Mouse (Mus musculus): ENCODE measurements at regions not wholly inside any gene's neighbourhood (a gene's known extent, or its start where the extent isn't known, plus 50 kb on each side); places are given as distances from the start of the nearest gene placed in this dataset.

- no peak for DNase-seq (ENCODE audit: low spot score in 2 of 2)
These were observed 268.5 kb downstream of the Olfr1505 start for GRCm38 (mm10) chr19:14181661-14182415.

- no peak for DNase-seq (ENCODE audit: low spot score in 2 of 2)
These were observed 278.5 kb downstream of the Olfr1505 start for GRCm38 (mm10) chr19:14191820-14192219.

GRCm38 (mm10) chr19:14197864-14198263, 284.5 kb downstream of the Olfr1505 start:
- no peak for DNase-seq (ENCODE audit: low spot score in 2 of 2)

DNA sequence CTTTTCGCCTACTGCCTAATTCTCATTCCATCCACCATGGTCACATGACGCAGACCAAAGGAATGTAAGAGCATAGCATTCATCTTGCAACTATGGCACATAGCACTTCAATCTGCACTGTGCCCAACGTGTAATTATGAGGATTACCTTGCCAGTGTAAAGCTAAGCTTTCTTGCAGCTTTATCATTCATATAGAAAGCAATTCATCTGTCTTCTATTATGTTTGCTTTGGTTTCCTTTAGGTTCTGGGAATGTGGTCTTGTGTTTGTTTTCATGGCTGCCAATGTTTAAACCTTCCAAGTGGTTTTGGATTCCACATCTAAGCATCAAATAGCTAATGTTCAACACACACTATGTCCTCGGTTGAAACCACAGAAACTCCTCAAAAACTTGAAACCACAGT, 307.2 kb downstream of the Olfr1505 start:
- DNase-seq (ENCODE audit: low spot score in 2 of 2) = no peak

DNA sequence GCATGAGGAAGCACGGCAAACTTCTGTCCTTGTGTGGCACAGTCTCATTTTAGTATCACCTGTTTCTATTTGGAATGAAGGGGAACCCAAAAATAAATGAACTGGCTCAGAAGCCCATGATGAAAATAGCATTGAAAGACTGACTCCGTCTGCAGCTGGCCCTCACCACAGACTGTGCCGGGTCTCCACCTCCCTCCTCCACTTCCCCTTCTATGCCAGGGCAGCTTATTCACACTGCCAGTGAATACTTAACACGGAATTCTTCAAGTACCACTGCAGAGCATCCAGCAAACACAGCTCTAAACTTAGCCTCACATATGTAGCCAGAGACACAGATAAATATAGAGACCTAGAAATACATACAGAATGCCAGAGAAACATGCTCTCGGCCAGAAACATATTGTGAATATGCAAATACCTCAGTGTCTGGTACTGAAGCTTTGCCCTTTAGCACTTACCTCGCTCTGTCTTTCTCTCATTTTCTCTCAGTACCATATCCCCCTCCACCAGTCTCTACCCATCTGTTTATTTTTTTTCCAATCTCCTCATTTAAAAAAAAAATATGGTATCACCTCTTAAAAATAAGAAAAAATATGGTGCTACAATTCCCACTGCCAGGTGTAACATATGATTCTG, 311.8 kb downstream of the Olfr1505 start:
- DNase-seq (ENCODE audit: low spot score in 2 of 2) = no peak

GRCm38 (mm10) chr19:14225787-14226186, 312.5 kb downstream of the Olfr1505 start:
- DNase-seq (ENCODE audit: low spot score in 2 of 2) = no peak

- DNase-seq (ENCODE audit: low spot score in 2 of 2) = peak; percentile 19
These were observed 313.2 kb downstream of the Olfr1505 start for GRCm38 (mm10) chr19:14226521-14226920.

DNA sequence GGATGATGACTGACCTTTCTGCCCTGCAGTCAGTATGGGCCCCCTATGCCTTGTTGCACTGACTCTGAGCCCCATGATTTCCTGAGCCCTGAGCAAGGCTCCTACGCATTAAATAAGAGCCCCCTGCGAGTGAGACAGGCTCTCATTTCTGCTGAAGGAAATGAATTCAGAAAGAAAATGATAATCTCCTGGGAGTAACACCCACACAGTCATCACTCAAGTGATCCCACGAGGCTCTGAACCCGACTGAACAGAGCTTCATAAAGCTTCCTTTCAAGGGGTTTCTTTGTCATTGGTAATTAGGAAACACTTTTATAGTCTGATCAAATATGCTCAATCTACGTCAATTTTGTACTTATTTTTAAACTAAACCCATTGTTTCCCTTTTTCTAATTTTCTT, 330.2 kb downstream of the Olfr1505 start:
- no peak for DNase-seq (ENCODE audit: low spot score in 2 of 2)

DNA sequence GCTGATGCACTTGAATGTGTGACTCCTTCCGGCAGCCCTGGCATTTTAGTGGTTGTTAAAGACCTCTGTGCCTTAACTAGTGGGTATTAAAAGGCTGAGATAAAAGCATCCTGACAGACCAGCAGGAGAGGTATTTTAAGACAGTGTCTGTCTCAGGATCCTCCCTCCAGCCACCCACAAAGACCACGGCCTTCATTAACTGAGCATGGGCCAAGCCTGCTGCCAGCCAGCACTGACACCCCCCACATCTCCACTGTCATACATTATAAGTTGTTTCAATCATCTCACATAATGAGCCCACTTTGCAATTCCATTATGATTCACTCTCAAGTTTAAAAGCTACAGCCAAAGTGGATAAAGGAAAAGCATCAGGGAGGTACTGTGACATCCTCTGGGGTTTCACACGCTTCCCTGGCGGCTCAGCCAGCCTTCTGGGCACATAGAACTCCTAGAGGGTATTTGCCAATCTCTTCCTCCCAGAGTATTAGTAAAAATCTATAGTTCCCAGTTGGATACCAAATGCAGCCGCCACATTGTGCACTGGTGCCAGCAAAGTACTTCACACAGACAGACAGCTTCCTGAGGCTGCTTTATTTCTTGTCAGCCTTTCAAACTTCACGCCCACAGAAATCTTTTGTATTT, 333.8 kb downstream of the Olfr1505 start:
- no peak for DNase-seq (ENCODE audit: low spot score in 2 of 2)

DNA sequence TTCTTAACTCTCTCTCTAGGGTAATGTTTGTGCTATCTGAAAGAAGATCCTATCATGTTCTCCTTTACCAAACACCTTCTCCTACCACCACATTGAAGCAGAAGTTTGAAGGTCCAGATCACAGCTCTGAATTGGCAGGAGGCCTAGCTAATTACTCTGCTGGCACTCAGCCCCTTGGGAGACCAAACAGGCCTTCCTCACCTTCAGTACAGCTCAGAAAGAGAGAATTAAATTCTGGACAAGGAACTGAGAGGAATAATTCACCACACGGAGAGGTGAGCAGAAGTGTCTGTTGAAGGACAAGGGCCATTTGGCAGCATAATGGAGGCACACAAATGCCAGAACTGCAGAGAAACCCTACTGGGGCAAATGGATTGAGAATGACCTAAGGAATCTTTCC, 334.6 kb downstream of the Olfr1505 start:
- DNase-seq (ENCODE audit: low spot score in 2 of 2) = no peak

DNA sequence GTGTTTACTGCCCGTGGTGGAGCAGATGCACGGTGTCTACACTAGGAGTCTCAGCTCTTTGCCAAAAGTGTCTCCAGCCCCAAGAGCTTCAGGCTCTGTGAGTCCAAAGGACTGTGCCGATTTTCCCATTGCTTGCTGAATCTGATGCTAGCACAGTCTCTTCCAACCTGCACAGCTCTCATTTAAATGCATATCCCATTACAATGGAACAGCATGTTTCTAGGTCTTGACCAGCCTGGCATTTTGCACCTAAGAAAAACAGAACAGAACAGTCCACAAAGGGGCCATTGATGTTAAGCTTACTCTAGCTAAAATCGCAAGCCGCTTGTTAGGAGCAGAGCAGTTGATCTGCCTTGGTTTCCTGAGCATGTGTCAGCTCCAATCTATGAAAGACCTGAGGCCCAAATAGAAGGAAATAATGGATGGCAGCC, 339.2 kb downstream of the Tle4 start:
- DNase-seq (ENCODE audit: low spot score in 2 of 2) = no peak

- DNase-seq (ENCODE audit: low spot score in 2 of 2) = no peak
These were observed 338.6 kb downstream of the Tle4 start for GRCm38 (mm10) chr19:14259223-14259622.

DNA sequence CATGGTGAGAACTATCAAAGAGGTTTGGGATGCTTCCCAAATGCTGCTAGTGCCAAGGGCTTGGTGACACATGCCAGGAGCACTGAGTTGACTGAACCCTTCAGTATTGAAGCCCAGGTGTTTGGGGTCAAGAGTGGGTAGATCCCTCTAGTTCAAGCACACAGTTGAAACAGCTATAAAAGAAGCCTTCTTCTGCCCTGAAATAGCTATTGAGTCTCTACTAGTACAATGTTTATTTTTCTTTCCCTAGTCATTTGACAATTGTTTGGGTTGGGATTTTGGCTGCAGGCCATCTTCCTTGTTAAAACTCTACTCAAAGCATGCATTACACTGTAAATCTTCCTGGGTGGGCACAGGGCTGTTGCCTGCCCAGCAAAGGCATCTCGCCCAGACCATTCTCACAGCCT, 308.5 kb downstream of the Tle4 start:
- no peak for DNase-seq (ENCODE audit: low spot score in 2 of 2)

GRCm38 (mm10) chr19:14290911-14291310, 306.9 kb downstream of the Tle4 start:
- DNase-seq (ENCODE audit: low spot score in 2 of 2) = no peak

- no peak for DNase-seq (ENCODE audit: low spot score in 2 of 2)
These were observed 304.7 kb downstream of the Tle4 start for GRCm38 (mm10) chr19:14293172-14293571.

- no peak for DNase-seq (ENCODE audit: low spot score in 2 of 2)
These were observed 296.5 kb downstream of the Tle4 start for GRCm38 (mm10) chr19:14301176-14301943.

DNA sequence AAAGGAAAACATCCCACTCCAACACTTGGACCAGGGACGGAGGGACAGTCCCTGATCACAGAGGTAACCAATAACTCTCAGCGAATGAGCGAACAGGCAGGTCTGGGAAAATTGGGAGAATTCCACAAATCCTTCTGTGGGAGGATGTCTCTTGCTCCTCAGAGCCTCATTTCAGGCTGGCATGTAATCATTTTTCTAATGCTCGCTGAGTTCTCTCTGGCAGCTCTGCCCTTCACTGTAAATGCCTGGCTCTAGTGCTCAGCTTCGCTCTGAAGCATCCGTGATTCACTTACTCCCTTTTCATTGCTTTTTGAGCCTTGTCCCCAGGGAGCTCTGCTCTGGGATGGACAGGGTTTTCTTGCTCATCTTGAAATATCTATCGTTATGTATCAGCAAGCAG, 283.6 kb downstream of the Tle4 start:
- no peak for DNase-seq (ENCODE audit: low spot score in 2 of 2)

GRCm38 (mm10) chr19:14319677-14320191, 278.1 kb downstream of the Tle4 start:
- no peak for DNase-seq (ENCODE audit: low spot score in 2 of 2)

DNA sequence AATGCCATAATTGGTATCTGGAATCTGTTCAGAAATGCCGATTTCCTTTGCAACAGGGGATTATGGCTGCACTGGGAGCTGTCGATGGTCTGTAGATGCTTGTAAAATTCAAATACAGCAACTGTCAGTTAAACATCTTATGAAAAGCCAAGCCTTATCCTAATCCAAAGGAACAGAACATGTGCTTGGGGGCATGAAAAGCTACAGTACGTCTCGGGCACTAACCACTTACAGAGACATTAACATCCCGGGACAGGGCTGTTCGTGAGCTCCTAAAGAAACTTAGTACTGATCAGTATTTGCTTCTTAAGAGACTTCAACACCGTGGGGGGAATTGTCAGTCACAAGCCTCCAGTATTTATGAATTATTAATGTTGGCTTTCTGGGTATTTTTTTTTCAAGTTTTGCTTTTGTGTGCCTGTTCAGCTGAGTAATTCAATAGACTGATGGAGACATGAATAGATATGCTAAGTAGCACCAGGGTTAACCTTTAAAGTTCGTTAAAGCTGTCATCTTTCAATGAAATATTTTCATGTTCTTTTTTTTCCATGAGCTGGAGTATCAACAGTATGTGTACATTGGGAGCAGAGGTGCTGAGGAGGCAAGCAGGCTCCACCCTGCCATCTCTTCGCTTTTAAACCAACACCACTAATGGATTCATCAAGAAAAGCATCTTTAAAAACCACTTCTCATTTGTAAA, 272.3 kb downstream of the Tle4 start:
- no peak for DNase-seq (ENCODE audit: low spot score in 2 of 2)
